Mouse (Mus musculus) CH12.LX (cell line): ENCODE measurements at regions not wholly inside any gene's neighbourhood (a gene's known extent, or its start where the extent isn't known, plus 50 kb on each side); places are given as distances from the start of the nearest gene placed in this dataset.

Source experiments
- DNase-seq: peaks from one replicate; pipeline ENCODE4 v3.0.0-alpha.2; 2013; ENCODE audit errors: extremely low read depth
- H3K27ac ChIP-seq: 2 replicates; pipeline ENCODE4 v1.5.1; 2012; ENCODE audit warnings: low read depth, mild to moderate bottlenecking, control low read depth, moderate library complexity; ENCODE audit not compliant: insufficient read depth
- H3K27me3 ChIP-seq: replicated peaks from 2 replicates; pipeline ENCODE3; 2012; ENCODE audit warnings: inconsistent platforms
- H3K36me3 ChIP-seq, 2 experiments: replicated peaks in 1 of 2; 2 replicates each; pipeline versions ENCODE3 to v1.6.1; 2012; ENCODE audit warnings: inconsistent platforms in 1 of 2, low read length in 1 of 2, mild to moderate bottlenecking in 1 of 2, mixed read lengths in 1 of 2, moderate library complexity in 1 of 2; ENCODE audit not compliant: control insufficient read depth in 1 of 2, insufficient read depth in 1 of 2
- H3K4me1 ChIP-seq, 2 experiments: 2 replicates each; pipeline ENCODE4 v1.6.1; 2012; ENCODE audit warnings: inconsistent platforms in 1 of 2, moderate library complexity in 1 of 2; ENCODE audit not compliant: insufficient read depth in 2 of 2, control insufficient read depth in 1 of 2
- H3K4me2 ChIP-seq: 2 replicates; pipeline ENCODE4 v1.6.1; 2012; ENCODE audit warnings: low read depth, mild to moderate bottlenecking, control low read depth; ENCODE audit not compliant: poor library complexity, insufficient read depth, severe bottlenecking
- H3K4me3 ChIP-seq, 3 experiments: fragments of 150-350 bp in 1 of 3; sonication (generic) in 1 of 3; replicated peaks in 1 of 3; 2 replicates each; pipeline versions ENCODE3 to v1.5.1; 2011 to 2012; ENCODE audit warnings: low read depth in 2 of 3, low read length in 2 of 3, mild to moderate bottlenecking in 2 of 3, moderate library complexity in 2 of 3, control low read depth in 1 of 3, improper control_type of control experiment in 1 of 3, inconsistent platforms in 1 of 3, mixed read lengths in 1 of 3; ENCODE audit not compliant: poor library complexity in 1 of 3
- H3K79me2 ChIP-seq: replicated peaks from 2 replicates; pipeline ENCODE4 v1.6.1; 2012; ENCODE audit warnings: mild to moderate bottlenecking, moderate library complexity; ENCODE audit not compliant: control insufficient read depth, poor library complexity, insufficient read depth, severe bottlenecking; ENCODE audit errors: extremely low read depth
- H3K9ac ChIP-seq: 2 replicates; pipeline ENCODE4 v1.6.1; 2012; ENCODE audit warnings: low read depth, mild to moderate bottlenecking, control low read depth, moderate library complexity; ENCODE audit not compliant: insufficient read depth
- H3K9me3 ChIP-seq: replicated peaks from 2 replicates; pipeline ENCODE3; 2012; ENCODE audit warnings: low read length, inconsistent platforms, mixed read lengths
- BHLHE40 ChIP-seq: IDR thresholded peaks from 2 replicates; pipeline ENCODE4 v1.6.1; 2011; ENCODE audit warnings: mild to moderate bottlenecking, low read depth, low read length, improper control_type of control experiment
- CHD1 ChIP-seq: IDR thresholded peaks from 2 replicates; pipeline ENCODE4 v1.6.1; 2012; ENCODE audit warnings: low read depth, low read length, improper control_type of control experiment, inconsistent platforms
- CHD2 ChIP-seq: IDR thresholded peaks from 2 replicates; pipeline ENCODE4 v1.6.1; 2011; ENCODE audit warnings: low read length, improper control_type of control experiment
- CTCF ChIP-seq, 2 experiments: IDR thresholded peaks in 1 of 2; conservative IDR thresholded peaks in 1 of 2; 2 replicates each; pipeline ENCODE4 v1.5.1; 2011 to 2012; ENCODE audit warnings: low read depth in 2 of 2, low read length in 2 of 2, improper control_type of control experiment in 1 of 2, inconsistent platforms in 1 of 2, mild to moderate bottlenecking in 1 of 2, moderate library complexity in 1 of 2
- EP300 ChIP-seq: IDR thresholded peaks from 2 replicates; pipeline ENCODE4 v1.6.1; 2011; ENCODE audit warnings: low read length, improper control_type of control experiment
- ETS1 ChIP-seq: conservative IDR thresholded peaks from 2 replicates; pipeline ENCODE4 v1.6.1; 2012; ENCODE audit warnings: low read depth, mild to moderate bottlenecking, inconsistent platforms, low read length, improper control_type of control experiment, moderate library complexity
- HCFC1 ChIP-seq: IDR thresholded peaks from 2 replicates; pipeline ENCODE4 v1.6.1; 2012; ENCODE audit warnings: low read depth, mild to moderate bottlenecking, inconsistent platforms, low read length, improper control_type of control experiment
- JUN ChIP-seq: IDR thresholded peaks from 2 replicates; pipeline ENCODE4 v1.6.1; 2011; ENCODE audit warnings: low read depth, mild to moderate bottlenecking, low read length, improper control_type of control experiment, moderate library complexity; ENCODE audit not compliant: insufficient read depth
- JUND ChIP-seq: conservative IDR thresholded peaks from 2 replicates; pipeline ENCODE4 v1.6.1; 2011; ENCODE audit warnings: low read depth, low read length, improper control_type of control experiment
- MAX ChIP-seq: IDR thresholded peaks from 2 replicates; pipeline ENCODE4 v1.6.1; 2011; ENCODE audit warnings: low read length, improper control_type of control experiment
- MAZ ChIP-seq: IDR thresholded peaks from 2 replicates; pipeline ENCODE4 v1.6.1; 2012; ENCODE audit warnings: low read depth, mild to moderate bottlenecking, inconsistent platforms, low read length, improper control_type of control experiment, moderate library complexity
- MXI1 ChIP-seq: IDR thresholded peaks from 2 replicates; pipeline ENCODE4 v1.6.1; 2011; ENCODE audit warnings: mild to moderate bottlenecking, low read depth, low read length, improper control_type of control experiment
- MYC ChIP-seq: IDR thresholded peaks from 2 replicates; pipeline ENCODE4 v1.6.1; 2011; ENCODE audit warnings: low read depth, mild to moderate bottlenecking, improper control_type of control experiment, low read length
- NELFE ChIP-seq: IDR thresholded peaks from 2 replicates; pipeline ENCODE4 v1.6.1; 2011; ENCODE audit warnings: low read depth, low read length, improper control_type of control experiment
- PAX5 ChIP-seq: IDR thresholded peaks from 2 replicates; pipeline ENCODE4 v1.6.1; 2012; ENCODE audit warnings: low read length, inconsistent platforms, mixed read lengths
- POLR2AphosphoS2 ChIP-seq: IDR thresholded peaks from 2 replicates; pipeline ENCODE4 v1.6.1; 2011; ENCODE audit warnings: low read depth, low read length, improper control_type of control experiment
- RAD21 ChIP-seq: IDR thresholded peaks from 2 replicates; pipeline ENCODE4 v1.6.1; 2011; ENCODE audit warnings: low read depth, mild to moderate bottlenecking, low read length, improper control_type of control experiment, moderate library complexity
- SMC3 ChIP-seq: IDR thresholded peaks from 2 replicates; pipeline ENCODE4 v1.6.1; 2011; ENCODE audit warnings: low read depth, low read length, improper control_type of control experiment
- TCF12 ChIP-seq: IDR thresholded peaks from 2 replicates; pipeline ENCODE4 v1.6.1; 2014; ENCODE audit warnings: low read depth, mild to moderate bottlenecking, inconsistent platforms, low read length, improper control_type of control experiment
- USF1 ChIP-seq: IDR thresholded peaks from 2 replicates; pipeline ENCODE4 v1.6.1; 2014; ENCODE audit warnings: low read depth, mild to moderate bottlenecking, inconsistent platforms, low read length, improper control_type of control experiment
- USF2 ChIP-seq: conservative IDR thresholded peaks from 2 replicates; pipeline ENCODE4 v1.6.1; 2011; ENCODE audit warnings: low read depth, low read length, improper control_type of control experiment
- ZKSCAN1 ChIP-seq: IDR thresholded peaks from 2 replicates; pipeline ENCODE4 v1.6.1; 2012; ENCODE audit warnings: low read depth, inconsistent platforms, low read length, improper control_type of control experiment, borderline replicate concordance
- ZNF384 ChIP-seq: IDR thresholded peaks from 2 replicates; pipeline ENCODE4 v1.6.1; 2012; ENCODE audit warnings: low read depth, low read length, improper control_type of control experiment, inconsistent platforms
- dilution Hi-C: fragments of 300-500 bp; cut with MboI; formaldehyde crosslinking; loops from 2 replicates; pipeline ENCODE4 v1.14.3; 2020; ENCODE audit warnings: low sequenced_read_pairs; ENCODE audit not compliant: extremely low pct_unique_long_range_greater_than_20kb, extremely low pct_ligation_motif_present
- in situ Hi-C: fragments of 300-500 bp; cut with MboI; formaldehyde crosslinking; loops from 3 replicates; pipeline ENCODE4 v1.14.3; 2019; ENCODE audit warnings: low sequenced_read_pairs, low pct_ligation_motif_present, low pct_unique_long_range_greater_than_20kb, mixed read lengths

GRCm38 (mm10) chr13:44022106-44022505 lies 237.5 kb downstream of the Cd83 start:
- Histone ChIP-seq H3K4me3 (no peak overlapping the region), H3K27me3 (no peaks in the 10 kb centered on the region), H3K9me3 (no peaks in the 10 kb centered on the region), H3K4me2 (no peak overlapping the region), H3K36me3 (no peaks in the 10 kb centered on the region), H3K9ac (no peak overlapping the region), H3K27ac (no peak overlapping the region), H3K4me1 (peaks cover 0 to 6% of the 10 kb centered on the region in 2 experiments; a peak in 3 of 4 replicates), H3K79me2 (no peaks in the 10 kb centered on the region)
- dilution Hi-C loops (no loop called here), in situ Hi-C loops (no loop called here)
- no peak for TF ChIP-seq ZKSCAN1
- TF ChIP-seq CTCF (conservative IDR thresholded peaks at IDR 0.05 in 1 of 2, IDR thresholded peaks at IDR 0.05 in 1 of 2; ENCODE audit: low read depth in 2 of 2, low read length in 2 of 2): no peak
- no peak for TF ChIP-seq EP300
- no peak for TF ChIP-seq CHD2
- no peak for TF ChIP-seq SMC3
- TF ChIP-seq TCF12: no peak
- TF ChIP-seq JUN: no peak
- no peak for TF ChIP-seq POLR2AphosphoS2
- no peak for TF ChIP-seq JUND
- no peak for TF ChIP-seq BHLHE40
- TF ChIP-seq RAD21: no peak
- no peak for TF ChIP-seq CHD1
- no peak for TF ChIP-seq ZNF384
- TF ChIP-seq HCFC1: no peak
- no peak for TF ChIP-seq PAX5
- DNase-seq: no peak

DNA sequence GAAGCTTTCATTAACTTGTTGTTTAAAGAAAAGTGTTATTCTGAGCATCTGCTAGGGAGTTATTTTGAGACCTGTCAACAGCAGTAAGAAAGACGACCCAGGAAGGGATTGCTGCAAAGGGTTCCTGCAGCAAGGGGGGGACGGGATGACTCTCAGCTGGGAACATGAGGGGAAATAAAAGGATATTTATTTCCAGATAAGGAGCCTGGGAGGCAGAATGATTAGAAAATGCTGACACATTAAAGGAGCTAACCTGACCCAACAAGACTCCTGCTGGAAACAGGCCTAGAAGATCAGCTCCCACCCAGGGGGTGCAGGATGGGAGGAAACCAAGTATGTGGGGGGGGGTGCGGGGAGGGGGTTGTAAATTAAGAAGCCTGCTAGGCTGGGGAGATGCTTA lies 240.0 kb downstream of the Cd83 start:
- Histone ChIP-seq H3K79me2 (no peaks in the 10 kb centered on the region), H3K4me2 (no peak overlapping the region), H3K4me3 (no peak overlapping the region), H3K27me3 (no peaks in the 10 kb centered on the region), H3K9me3 (no peaks in the 10 kb centered on the region), H3K4me1 (peaks cover 0 to 15% of the 10 kb centered on the region in 2 experiments; a peak in 2 of 4 replicates), H3K36me3 (no peaks in the 10 kb centered on the region), H3K27ac (no peak overlapping the region), H3K9ac (no peak overlapping the region)
- no peak for DNase-seq
- dilution Hi-C loops: no loop called here
- TF ChIP-seq NELFE (no peak), ZNF384 (no peak), MAX (no peak), USF1 (no peak), HCFC1 (no peak), JUND (no peak), POLR2AphosphoS2 (no peak), MXI1 (no peak), RAD21 (no peak), MAZ (no peak), MYC (no peak), USF2 (no peak), EP300 (no peak), ETS1 (no peak), SMC3 (no peak)
- TF ChIP-seq, all 38 proteins: peak for 0
- in situ Hi-C loops: no loop called here
